Mouse (Mus musculus): Measurements from ENCODE around the gene Tarbp1.

Gene Tarbp1

DNA sequence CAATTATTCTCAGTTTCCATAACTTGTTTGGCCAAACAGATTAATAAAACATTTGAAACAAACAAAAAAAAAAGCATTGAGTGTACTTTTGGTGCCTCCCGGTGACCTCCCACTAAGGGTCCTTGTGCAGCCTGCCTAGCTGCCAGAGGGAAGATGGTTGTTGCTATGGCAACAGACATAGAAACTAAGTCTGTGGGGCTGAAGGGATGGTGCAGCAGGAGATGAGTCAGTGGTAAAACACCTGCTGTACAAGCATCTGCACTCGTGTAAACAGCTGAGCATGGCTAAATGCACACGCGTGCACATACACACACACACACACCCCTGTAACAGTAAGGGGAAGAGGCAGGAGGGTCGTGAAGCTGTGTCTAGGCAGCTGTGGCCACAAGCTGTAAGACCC lies 78.9 kb downstream of the Tarbp1 start:
- DNase-seq: peak; percentile 28

DNA sequence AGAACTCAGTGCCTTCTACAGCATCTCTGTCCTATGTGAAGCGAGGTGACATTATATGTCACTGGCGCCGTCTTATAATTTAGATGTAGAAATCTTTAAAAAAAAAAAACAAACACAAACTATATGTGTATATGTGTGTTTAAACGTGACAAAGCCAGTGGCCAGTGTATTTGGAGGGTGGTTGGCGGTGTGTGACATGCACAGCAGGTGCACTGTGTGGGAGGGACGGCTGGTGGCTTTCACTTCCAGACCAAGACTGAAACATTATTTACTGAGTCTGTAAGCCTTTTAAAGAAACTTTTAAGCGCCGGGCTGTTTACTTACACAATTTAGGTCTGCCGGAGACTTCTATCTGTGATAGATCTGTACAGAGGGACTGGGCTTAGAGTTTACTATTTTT lies 79.5 kb downstream of the Tarbp1 start:
- no peak for DNase-seq

DNA sequence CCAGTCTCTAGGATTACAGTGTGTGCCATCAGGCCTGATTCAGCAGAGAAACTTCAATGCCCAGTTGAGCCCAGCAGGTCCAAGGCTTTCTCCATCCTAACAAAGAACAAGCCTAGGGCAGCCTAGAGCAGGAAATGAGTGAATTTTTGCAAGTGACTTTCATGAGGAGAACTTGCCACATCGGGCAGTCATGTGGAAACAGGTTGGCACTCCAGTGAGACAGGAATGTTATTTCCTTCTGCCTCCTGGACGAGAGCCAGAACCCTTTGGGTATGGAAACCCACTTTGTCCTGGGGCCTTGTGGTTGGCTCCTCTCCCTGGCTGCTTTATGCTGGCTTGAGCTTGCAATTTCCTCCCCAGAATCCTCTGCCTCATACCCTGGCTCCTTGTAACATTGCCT lies 83.3 kb downstream of the Tarbp1 start:
- DNase-seq: no peak

DNA sequence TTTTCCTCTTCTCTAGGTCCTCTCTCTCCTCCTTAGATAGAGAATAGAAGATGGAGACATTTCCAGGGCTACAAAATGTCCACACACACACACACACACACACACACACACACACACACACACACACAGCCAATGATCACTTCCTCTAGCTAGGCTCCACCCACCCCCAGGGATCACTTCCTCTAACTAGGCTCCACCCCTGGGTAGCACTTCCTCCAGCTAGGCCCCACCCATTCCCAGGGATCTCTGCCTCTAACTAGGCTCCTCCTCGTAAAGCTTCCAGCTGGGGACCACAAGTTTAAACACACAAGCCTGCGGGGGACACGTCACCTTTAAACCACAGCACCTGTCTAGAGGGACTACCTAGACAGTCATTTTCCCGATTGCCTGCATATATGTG lies 87.3 kb downstream of the Tarbp1 start:
- no peak for DNase-seq

DNA sequence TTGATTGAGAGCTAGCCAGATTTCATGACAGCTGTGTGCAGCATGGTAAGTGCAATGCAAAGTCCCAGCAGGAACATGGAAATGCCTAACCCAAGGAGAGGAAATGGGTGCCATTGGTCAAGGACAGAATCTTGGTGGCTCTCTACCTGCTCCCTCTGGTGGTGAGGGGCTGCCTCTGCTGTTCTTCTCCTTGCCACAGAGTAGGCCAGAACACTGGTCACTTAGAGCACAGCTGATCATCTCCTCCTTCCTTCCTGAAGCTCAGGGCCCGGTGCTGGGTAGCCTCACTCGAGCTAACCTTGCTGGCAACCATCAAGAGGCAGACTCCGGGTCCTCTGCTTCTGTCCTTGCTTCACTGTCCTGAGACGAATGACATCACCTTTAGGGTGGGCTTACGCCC lies 92.1 kb downstream of the Tarbp1 start:
- DNase-seq: peak; percentile 61

DNA sequence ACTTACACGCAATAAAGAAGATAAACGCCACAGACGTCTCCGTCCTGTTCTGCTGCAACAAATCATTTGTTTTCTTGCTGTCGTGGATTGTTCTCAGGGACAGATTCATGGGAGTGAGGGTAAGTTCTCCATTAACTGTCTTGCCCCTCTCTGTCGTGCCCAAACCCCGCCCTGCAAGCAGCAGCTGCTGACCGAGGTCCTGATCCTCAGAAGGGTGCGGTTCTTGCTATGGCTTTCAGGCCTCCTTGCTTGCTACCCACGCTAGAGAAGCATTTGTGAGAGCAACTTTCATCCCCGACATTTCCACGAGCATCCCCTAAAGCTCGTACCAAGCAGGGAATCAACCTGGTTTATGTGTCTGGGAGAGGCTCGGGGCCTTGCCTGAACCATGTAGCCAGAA lies 92.6 kb downstream of the Tarbp1 start:
- DNase-seq: peak; percentile 45

DNA sequence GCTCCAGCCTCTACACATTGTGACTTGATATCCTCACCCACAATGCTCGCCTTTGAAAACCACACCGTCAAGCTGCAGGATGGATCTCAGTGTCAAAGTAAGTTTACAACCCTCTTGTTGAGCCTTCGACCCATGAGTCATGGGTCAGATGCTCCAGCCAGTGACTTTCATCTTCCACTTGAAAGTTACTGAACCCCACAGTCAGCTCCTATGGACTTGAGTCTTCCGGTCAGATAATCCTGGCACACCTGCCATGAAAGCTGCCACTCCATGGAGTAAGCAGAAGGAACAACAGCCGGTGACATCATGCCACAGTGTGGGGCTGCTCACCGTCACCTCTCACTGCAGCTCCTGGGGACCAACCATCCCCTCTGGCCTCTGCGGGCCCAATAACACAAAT lies 93.6 kb downstream of the Tarbp1 start:
- no peak for DNase-seq

DNA sequence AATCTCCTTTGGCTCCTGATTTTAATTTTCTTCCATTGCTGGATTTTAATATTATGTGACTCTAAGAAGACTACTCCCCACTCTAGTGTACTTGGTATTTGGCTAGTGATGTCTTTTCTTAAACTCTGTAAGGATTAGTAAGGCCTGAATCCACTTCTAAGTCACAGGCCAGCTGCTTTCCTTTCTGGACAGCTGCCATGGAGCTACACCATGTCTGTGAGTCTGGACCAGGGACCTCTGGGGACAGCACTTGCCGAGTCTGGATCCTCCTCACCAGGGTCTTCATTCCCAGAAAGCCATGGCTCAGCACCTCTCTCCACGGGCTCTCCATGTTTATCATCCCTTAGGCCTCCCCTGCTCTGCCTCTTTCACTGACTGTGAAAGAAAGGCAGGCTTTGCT lies 94.7 kb downstream of the Tarbp1 start:
- no peak for DNase-seq

DNA sequence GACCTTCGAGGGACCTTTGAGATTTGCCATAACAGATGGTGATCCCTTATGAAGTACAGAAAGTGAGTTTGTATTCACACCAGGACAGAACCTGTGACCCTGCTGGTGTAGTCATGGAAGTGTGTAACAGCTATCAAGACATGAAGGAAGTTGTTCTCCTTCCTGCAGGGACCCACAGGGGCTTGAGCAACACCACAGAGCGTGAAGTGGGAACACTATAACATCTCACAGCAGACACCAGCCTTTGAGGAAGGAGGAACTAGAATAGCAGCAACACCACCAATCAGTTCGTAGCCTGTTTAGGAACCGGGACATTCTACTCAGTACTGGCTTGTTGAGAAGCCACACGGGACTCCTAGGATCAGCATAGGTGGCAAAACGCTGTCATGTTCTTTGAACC lies 95.3 kb downstream of the Tarbp1 start:
- DNase-seq: no peak

All from embryo, embryonic 11 days (tissue).